Mouse (Mus musculus): ENCODE data around the gene Prkg2. TPM values are rescaled to one million over a fixed set of nuclear protein-coding genes. Genes with fewer than 3 reads are reported as not detected.

Gene Prkg2
- polyA plus RNA-seq (2016; fragmentation: Nextera tagmentation; extraction: Ambion mirVana), result 2.1 and 4.5 TPM in 2 replicates

DNA sequence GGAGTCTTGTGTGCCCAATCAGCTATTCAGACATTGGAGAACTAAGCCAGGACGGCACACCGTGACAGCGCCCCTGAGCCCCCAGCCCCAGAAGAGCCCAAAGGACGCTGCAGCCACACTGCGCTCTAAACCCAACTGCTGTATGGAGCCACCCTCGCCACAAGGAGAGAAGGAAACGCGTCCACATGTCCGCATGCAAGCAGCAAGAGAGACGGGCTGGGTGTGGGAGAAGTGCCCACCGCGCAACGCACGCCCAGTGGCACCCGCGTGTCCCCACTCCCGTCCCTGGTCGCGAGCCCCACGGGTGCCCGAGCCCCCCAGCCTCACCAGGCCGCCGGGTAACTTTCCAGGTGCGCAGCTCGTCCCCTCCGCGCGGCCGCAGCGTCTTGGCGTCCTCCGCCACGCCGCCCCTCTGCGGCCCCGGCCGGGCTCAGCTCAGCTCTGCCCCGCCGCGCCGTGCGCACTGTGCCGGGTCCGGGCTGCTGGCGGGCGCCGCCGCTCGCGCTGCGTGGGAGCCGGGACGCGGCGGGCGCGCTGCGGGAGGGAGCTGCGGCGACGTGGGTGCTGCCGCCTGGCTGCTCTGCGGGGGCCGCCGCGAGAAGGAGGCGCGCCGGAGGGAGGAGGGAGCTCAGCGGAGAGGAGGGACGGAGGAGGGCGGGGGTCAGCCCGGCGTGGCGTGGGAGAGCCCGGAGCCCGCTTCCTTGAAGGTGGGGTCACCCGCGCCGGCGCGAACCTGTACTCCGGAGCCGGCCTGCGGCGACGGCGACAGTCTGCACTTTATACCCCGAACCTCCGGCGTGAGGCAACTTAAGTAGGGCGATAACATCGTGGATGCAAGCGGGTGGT is at the start of gene Prkg2:
Gene Prkg2 (minus strand): TSS at position 756 of the 846 bp plus-strand sequence.
- no peaks in the 10 kb centered on the region for H3K9me3 ChIP-seq
- H3K9ac ChIP-seq (replicated peaks), result peak within 1 kb of the TSS; percentile 78
- peak within 1 kb of the TSS; percentile 99 for H3K4me2 ChIP-seq (replicated peaks)
- H3K36me3 ChIP-seq, result no peaks in the 10 kb centered on the region
- H3K27me3 ChIP-seq, result peaks cover 29% of the 10 kb centered on the region
- under 1% methylated on average over 78 of the region's 94 CpGs for WGBS
- no peak within 1 kb of the TSS for H3K27ac ChIP-seq (replicated peaks)
- peak; percentile 77 for ATAC-seq (ENCODE audit: low FRiP score, low read depth)
- peaks cover 16% of the 10 kb centered on the region; the same call in 1 of the 2 replicates for H3K4me1 ChIP-seq
- peak within 1 kb of the TSS; percentile 82 for H3K4me3 ChIP-seq

DNA sequence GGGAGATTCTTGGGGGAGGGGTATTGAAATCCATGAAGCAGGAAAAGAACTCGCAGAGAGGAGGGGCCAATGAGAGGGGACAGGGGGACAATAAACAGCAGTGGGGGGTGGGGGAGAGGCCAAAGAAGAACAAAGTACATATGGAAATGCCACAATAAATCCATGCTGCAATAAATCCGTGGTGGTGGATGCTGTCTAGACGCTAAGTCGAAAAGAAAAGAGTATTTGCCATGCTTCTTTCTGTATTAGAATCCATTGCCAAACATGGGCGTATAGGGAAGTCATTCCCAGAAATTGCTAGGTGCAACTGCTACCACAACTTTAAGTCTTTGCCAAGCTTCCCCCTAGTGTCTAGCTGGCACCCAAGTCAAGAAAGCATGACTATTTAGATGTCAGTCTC is 46.8 kb upstream of the Prkg2 start:
- H3K4me3 ChIP-seq, result no peak overlapping the region
- H3K36me3 ChIP-seq, result no peaks in the 10 kb centered on the region
- no peak overlapping the region for H3K9ac ChIP-seq (replicated peaks)
- H3K27ac ChIP-seq (replicated peaks), result no peak overlapping the region
- no peaks in the 10 kb centered on the region for H3K9me3 ChIP-seq
- H3K4me1 ChIP-seq, result peaks cover 4% of the 10 kb centered on the region; the same call in 1 of the 2 replicates
- 10% methylated on average over 5 of the region's 5 CpGs for WGBS
- H3K27me3 ChIP-seq, result no peaks in the 10 kb centered on the region
- peak; percentile 66 for ATAC-seq (ENCODE audit: low FRiP score, low read depth)
- no peak overlapping the region for H3K4me2 ChIP-seq (replicated peaks)

DNA sequence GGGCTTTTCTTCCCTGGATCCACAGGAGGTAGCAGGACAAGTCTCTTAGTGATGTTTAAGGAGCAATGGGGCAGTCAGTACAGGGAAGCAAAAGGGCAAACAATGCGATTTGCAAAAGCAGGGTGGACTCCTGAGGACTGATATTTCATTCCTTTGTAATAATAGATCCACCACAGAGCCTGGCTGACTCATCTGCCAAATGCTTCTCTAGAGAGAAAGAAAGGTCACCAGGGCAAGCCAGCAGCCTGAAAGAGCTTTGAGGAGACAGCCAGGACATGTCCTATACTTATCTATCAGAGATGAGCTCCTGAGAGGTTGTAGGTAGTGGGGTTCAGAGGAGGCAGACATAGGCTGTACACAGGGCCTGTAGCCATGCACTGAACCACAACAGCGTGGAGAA is 41.2 kb upstream of the Prkg2 start:
- Histone ChIP-seq H3K9ac (replicated peaks) (no peak overlapping the region), H3K4me3 (no peak overlapping the region), H3K27ac (replicated peaks) (no peak overlapping the region), H3K27me3 (no peaks in the 10 kb centered on the region), H3K36me3 (no peaks in the 10 kb centered on the region), H3K4me2 (replicated peaks) (no peak overlapping the region), H3K4me1 (no peaks in the 10 kb centered on the region; the same call in 1 of the 2 replicates), H3K9me3 (no peaks in the 10 kb centered on the region)
- 59% methylated on average over 2 of the region's 2 CpGs for WGBS
- ATAC-seq (ENCODE audit: low FRiP score, low read depth), result no peak

DNA sequence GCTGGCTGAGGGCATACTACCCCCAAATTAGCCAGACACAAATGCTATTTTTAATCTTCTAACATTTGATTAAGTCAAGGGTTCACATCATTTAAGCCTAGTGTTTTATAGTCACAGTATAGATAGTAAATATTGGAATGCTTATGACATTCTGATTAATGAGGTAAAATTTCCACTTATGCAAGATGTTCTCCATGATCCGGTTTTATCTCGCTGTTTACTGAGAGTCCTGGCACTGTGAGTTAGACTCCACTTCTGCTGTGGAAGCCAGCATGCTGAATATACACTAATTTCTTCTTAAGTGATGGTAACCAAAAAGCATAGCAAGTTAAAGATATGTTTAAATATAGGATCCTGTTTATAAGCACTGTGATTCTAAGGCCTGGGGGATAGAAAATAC is 31.2 kb upstream of the Prkg2 start:
- H3K27ac ChIP-seq (replicated peaks), result no peak overlapping the region
- H3K9ac ChIP-seq (replicated peaks), result no peak overlapping the region
- no peak for ATAC-seq (ENCODE audit: low FRiP score, low read depth)
- no peak overlapping the region for H3K4me2 ChIP-seq (replicated peaks)
- 97% methylated on average over 2 of the region's 2 CpGs for WGBS
- H3K36me3 ChIP-seq, result no peaks in the 10 kb centered on the region
- no peaks in the 10 kb centered on the region for H3K9me3 ChIP-seq
- no peak overlapping the region for H3K4me3 ChIP-seq
- H3K27me3 ChIP-seq, result no peaks in the 10 kb centered on the region
- no peaks in the 10 kb centered on the region for H3K4me1 ChIP-seq

DNA sequence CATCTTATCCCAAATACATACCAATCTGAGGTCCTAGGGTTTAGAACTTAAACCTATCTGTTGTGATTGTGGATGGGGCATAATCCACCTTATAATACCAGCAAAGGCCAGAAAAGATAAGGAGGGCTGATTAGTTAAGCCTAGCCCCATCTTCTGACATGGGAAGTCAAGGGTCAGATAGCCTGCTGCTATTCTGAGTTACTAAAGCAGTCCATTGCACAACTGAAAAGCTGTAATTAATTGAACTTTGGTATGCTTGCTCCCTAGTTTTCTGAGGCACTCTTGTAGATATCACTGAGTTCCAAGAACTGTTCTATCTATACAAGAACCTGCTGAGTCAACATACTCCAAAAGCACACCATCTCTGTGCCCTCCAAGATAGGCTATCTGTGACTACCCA is 25.4 kb upstream of the Prkg2 start:
- no peak for ATAC-seq (ENCODE audit: low FRiP score, low read depth)

DNA sequence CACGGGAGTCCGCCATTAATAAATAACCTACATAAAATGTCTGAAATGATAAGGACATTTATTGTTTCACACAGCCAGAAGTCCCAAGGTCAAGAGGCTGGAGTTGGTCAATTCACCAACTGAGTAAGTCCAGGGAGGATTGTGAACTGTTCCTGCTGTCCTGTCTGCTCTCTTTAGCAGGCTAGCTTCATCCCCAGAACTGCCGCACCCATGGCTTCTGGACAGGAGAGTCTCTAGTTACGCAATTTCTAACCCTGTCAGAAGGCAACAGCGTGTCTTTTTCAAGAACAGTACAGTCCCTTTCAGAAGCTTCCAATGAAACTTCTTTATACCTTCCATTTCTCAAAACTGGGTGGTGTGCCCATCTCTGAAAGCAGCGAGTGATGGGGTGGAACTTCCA is 1.9 kb upstream of the Prkg2 start:
- no peaks in the 10 kb centered on the region for H3K9me3 ChIP-seq
- WGBS, result 95% methylated on average over 6 of the region's 6 CpGs
- H3K4me1 ChIP-seq, result peaks cover 16% of the 10 kb centered on the region; the same call in 1 of the 2 replicates
- ATAC-seq (ENCODE audit: low FRiP score, low read depth), result no peak
- H3K27me3 ChIP-seq, result peaks cover 29% of the 10 kb centered on the region
- H3K36me3 ChIP-seq, result no peaks in the 10 kb centered on the region
- no peak overlapping the region for H3K27ac ChIP-seq (replicated peaks)
- no peak overlapping the region for H3K4me2 ChIP-seq (replicated peaks)
- H3K4me3 ChIP-seq, result no peak overlapping the region
- H3K9ac ChIP-seq (replicated peaks), result no peak overlapping the region

More for the DNA sequence above, 25.4 kb upstream of the Prkg2 start:
- Histone ChIP-seq H3K9me3 (no peaks in the 10 kb centered on the region), H3K4me2 (replicated peaks) (no peak overlapping the region), H3K9ac (replicated peaks) (no peak overlapping the region), H3K4me1 (no peaks in the 10 kb centered on the region), H3K36me3 (no peaks in the 10 kb centered on the region), H3K27ac (replicated peaks) (no peak overlapping the region), H3K4me3 (no peak overlapping the region), H3K27me3 (no peaks in the 10 kb centered on the region)

DNA sequence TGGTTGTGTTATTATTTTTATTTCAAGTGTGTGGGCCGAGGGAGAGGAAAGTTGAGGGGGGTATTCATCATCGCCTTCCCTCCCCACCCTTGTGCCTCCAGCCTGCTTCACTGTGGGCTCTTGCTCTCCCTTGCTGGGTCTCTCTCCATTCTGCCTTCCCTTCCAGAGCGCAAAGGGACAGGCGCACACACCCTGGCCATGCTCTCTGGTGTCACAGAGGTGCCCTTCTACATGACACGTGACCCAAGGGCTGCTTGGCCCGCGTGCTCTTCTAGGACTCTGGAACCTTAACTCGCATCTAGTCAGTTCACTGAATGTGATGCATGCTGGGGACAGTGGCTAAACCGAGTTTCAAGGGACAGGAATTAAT is 276 bp upstream of the Prkg2 start:
- Histone ChIP-seq H3K4me3 (peak overlapping the region; percentile 82), H3K9ac (replicated peaks) (peak overlapping the region; percentile 78), H3K4me1 (peaks cover 16% of the 10 kb centered on the region; the same call in 1 of the 2 replicates), H3K9me3 (no peaks in the 10 kb centered on the region), H3K36me3 (no peaks in the 10 kb centered on the region), H3K27ac (replicated peaks) (no peak overlapping the region), H3K27me3 (peaks cover 29% of the 10 kb centered on the region), H3K4me2 (replicated peaks) (peak overlapping the region; percentile 99)
- 4% methylated on average over 9 of the region's 9 CpGs for WGBS
- peak; percentile 67 for ATAC-seq (ENCODE audit: low FRiP score, low read depth)

DNA sequence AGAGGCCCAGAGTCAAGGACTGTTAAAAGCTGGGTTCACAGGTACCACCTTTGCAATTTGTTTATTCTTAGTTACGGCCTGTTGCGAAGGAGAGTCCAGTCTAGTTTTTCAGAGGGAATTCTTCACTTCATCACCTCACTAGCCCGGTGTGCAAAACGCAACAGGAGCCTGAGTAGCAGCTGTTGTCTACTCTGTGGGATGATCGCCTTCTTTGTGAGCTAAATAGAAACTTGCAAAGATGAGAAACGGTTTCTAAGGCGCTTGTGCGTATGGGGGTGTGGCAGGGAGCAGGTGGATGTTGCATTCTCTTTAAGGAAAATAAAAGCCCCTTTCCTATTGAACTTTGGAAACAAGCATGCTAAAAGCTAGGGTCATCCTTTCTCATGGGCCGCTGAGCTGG is 1.2 kb downstream of the Prkg2 start:
- Histone ChIP-seq H3K27ac (replicated peaks) (no peak overlapping the region), H3K4me2 (replicated peaks) (peak overlapping the region; percentile 99), H3K9me3 (peaks cover 2% of the 10 kb centered on the region; the same call in 1 of the 2 replicates), H3K4me3 (peak overlapping the region; percentile 82), H3K4me1 (peaks cover 19% of the 10 kb centered on the region; the same call in 1 of the 2 replicates), H3K9ac (replicated peaks) (no peak overlapping the region), H3K27me3 (peaks cover 29% of the 10 kb centered on the region), H3K36me3 (no peaks in the 10 kb centered on the region)
- WGBS, result 36% methylated on average over 9 of the region's 9 CpGs
- no peak for ATAC-seq (ENCODE audit: low FRiP score, low read depth)

DNA sequence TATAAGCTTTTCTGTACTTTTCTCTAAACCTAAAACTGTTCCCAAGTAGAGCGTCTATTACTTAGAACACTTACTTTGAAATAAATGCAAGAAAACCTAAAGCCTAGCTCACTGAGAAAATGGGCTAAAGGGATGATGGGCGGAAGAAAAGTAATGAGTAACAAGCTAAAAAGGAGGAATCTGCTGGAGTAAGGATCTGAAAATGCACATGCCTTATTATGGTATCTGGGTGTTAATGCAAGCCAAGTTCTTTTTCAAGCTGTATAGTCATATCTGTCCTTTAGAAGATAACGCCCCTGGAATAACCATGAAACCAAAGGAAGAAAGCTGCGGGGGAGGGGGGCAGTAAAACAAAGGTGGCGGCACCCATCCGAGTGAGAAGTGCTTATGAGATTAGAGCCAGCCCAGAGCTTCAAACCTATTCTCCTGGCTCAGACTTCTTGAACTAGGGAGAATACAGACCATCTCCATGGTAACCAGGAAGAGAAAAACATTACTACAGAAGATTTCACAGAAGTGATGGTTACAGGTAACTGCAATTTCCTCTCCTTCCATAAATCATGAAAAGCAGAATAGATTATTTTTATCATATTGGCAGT is 5.5 kb downstream of the Prkg2 start:
- ATAC-seq (ENCODE audit: low FRiP score, low read depth), result no peak
- 44% methylated on average over 6 of the region's 6 CpGs for WGBS
- H3K4me1 ChIP-seq, result peaks cover 12% of the 10 kb centered on the region; the same call in 1 of the 2 replicates

DNA sequence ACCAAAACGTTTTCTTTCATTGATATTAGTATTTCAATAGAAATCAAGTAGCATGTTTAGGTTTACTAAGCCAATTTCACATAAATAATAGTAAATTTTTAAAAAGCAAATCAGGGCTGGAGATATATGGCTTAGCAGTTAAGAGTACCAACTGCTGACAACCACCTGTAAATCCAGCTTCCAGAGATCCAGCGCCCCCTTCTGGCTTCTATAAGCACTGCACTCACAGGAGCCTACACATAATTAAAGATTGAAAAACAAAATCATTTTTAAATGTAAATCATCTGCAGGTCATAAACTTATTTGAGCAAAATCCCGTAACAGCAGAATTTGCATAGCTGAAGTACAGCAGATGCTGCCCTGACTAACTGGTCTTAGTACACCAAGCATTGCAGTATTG is 10.8 kb downstream of the Prkg2 start:
- no peak overlapping the region for H3K4me3 ChIP-seq
- H3K4me2 ChIP-seq (replicated peaks), result no peak overlapping the region
- no peak overlapping the region for H3K27ac ChIP-seq (replicated peaks)
- WGBS, result 69% methylated on average over 3 of the region's 3 CpGs
- H3K27me3 ChIP-seq, result no peaks in the 10 kb centered on the region
- H3K9me3 ChIP-seq, result peaks cover 3% of the 10 kb centered on the region; the same call in 1 of the 2 replicates
- no peak overlapping the region for H3K9ac ChIP-seq (replicated peaks)
- ATAC-seq (ENCODE audit: low FRiP score, low read depth), result no peak
- H3K4me1 ChIP-seq, result no peaks in the 10 kb centered on the region
- H3K36me3 ChIP-seq, result no peaks in the 10 kb centered on the region

More for the DNA sequence above, 5.5 kb downstream of the Prkg2 start:
- peaks cover 3% of the 10 kb centered on the region; the same call in 1 of the 2 replicates for H3K9me3 ChIP-seq
- H3K36me3 ChIP-seq, result no peaks in the 10 kb centered on the region
- no peak overlapping the region for H3K9ac ChIP-seq (replicated peaks)
- H3K27ac ChIP-seq (replicated peaks), result no peak overlapping the region
- H3K27me3 ChIP-seq, result peaks cover 14% of the 10 kb centered on the region
- H3K4me3 ChIP-seq, result no peak overlapping the region
- H3K4me2 ChIP-seq (replicated peaks), result no peak overlapping the region

DNA sequence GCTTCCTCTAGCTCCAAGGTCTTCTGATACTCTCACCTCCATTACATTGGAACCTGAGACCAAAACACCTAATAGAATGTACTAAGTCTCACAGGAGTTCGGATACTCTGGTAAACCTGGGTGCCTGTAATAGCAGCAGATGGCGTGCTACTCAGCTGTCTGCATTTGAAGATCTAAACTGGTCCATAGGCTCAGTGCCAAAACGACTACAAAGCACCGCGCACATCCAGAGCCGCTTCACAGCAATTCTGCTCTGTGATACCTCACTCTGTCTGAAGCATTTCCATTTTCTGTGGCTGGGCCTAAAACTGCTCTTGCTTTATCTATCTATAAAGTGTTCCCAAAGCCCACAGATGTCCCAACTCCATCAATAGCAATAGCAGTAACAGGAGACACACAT is 17.4 kb downstream of the Prkg2 start:
- WGBS, result 90% methylated on average over 6 of the region's 6 CpGs
- H3K27me3 ChIP-seq, result no peaks in the 10 kb centered on the region
- ATAC-seq (ENCODE audit: low FRiP score, low read depth), result no peak
- H3K9me3 ChIP-seq, result no peaks in the 10 kb centered on the region
- no peaks in the 10 kb centered on the region for H3K4me1 ChIP-seq
- no peak overlapping the region for H3K27ac ChIP-seq (replicated peaks)
- H3K36me3 ChIP-seq, result no peaks in the 10 kb centered on the region
- H3K4me2 ChIP-seq (replicated peaks), result no peak overlapping the region
- H3K9ac ChIP-seq (replicated peaks), result no peak overlapping the region
- H3K4me3 ChIP-seq, result no peak overlapping the region

DNA sequence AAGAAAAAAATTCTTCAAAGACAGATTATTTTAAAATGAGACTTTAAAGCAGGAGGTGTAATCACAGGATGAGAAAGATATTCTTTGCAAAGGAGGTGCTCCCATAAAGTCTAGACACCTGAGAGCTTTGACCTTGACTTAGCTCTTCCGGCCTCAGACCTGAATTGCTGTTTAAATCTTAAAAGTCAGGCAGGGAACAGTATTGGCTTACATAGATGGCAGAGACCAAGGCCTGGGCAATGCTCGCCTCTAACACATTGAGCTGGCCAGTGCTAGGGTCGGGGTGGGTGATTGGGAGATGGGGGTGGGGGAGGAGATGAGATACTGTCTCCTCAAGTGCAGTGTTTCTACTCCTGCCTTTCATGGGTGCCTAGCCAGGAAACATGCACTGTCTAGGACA is 22.0 kb downstream of the Prkg2 start:
- no peak overlapping the region for H3K27ac ChIP-seq (replicated peaks)
- 87% methylated on average over 3 of the region's 3 CpGs for WGBS
- no peaks in the 10 kb centered on the region for H3K9me3 ChIP-seq
- no peak overlapping the region for H3K4me2 ChIP-seq (replicated peaks)
- no peak for ATAC-seq (ENCODE audit: low FRiP score, low read depth)
- H3K4me3 ChIP-seq, result no peak overlapping the region
- H3K9ac ChIP-seq (replicated peaks), result no peak overlapping the region
- H3K36me3 ChIP-seq, result no peaks in the 10 kb centered on the region
- no peaks in the 10 kb centered on the region for H3K27me3 ChIP-seq
- no peaks in the 10 kb centered on the region for H3K4me1 ChIP-seq

Data from midbrain, embryonic 12.5 days (tissue).